Mouse (Mus musculus) ES-E14 (cell line): ENCODE data around the gene Ctc1. TPM values are rescaled to one million over a fixed set of nuclear protein-coding genes. Genes with fewer than 3 reads are reported as not detected.

Experiments used
- DNase-seq: peaks from one replicate; pipeline ENCODE4 v3.0.0-alpha.2; 2013; ENCODE audit warnings: low read depth, low spot score
- H3K27ac ChIP-seq: 2 replicates; pipeline ENCODE4 v1.5.1; 2012; ENCODE audit warnings: low read depth, mild to moderate bottlenecking, low read length, moderate library complexity, mixed read lengths; ENCODE audit not compliant: poor library complexity, insufficient read depth, severe bottlenecking
- H3K36me3 ChIP-seq: 2 replicates; pipeline ENCODE4 v1.6.1; 2012; ENCODE audit warnings: mild to moderate bottlenecking, low read length, moderate library complexity, mixed read lengths; ENCODE audit not compliant: control insufficient read depth, poor library complexity, insufficient read depth, severe bottlenecking
- H3K4me1 ChIP-seq, 2 experiments: fragments of 150-350 bp in 1 of 2; sonication (generic) in 1 of 2; 2 replicates each; pipeline ENCODE4 v1.6.1; 2012; ENCODE audit warnings: low read length in 2 of 2, mild to moderate bottlenecking in 1 of 2, mixed read lengths in 1 of 2; ENCODE audit not compliant: control insufficient read depth in 2 of 2, insufficient read depth in 2 of 2, poor library complexity in 1 of 2
- H3K4me3 ChIP-seq, 2 experiments: fragments of 150-350 bp in 1 of 2; sonication (generic) in 1 of 2; 2 replicates each; pipeline ENCODE4 v1.5.1; 2012; ENCODE audit warnings: low read length in 2 of 2, low read depth in 1 of 2, mild to moderate bottlenecking in 1 of 2, mixed read lengths in 1 of 2; ENCODE audit not compliant: insufficient read depth in 1 of 2, poor library complexity in 1 of 2, severe bottlenecking in 1 of 2
- H3K9ac ChIP-seq: 2 replicates; pipeline ENCODE4 v1.6.1; 2012; ENCODE audit warnings: low read depth, mild to moderate bottlenecking, low read length, mixed read lengths; ENCODE audit not compliant: poor library complexity, insufficient read depth, severe bottlenecking
- H3K9me3 ChIP-seq: fragments of 150-350 bp; sonication (generic); 2 replicates; pipeline ENCODE4 v1.6.1; 2012; ENCODE audit warnings: low read depth, mild to moderate bottlenecking, low read length; ENCODE audit not compliant: control insufficient read depth, insufficient read depth
- CHD2 ChIP-seq: IDR thresholded peaks from 2 replicates; pipeline ENCODE4 v1.6.1; 2014; ENCODE audit warnings: mild to moderate bottlenecking, low read depth, low read length, inconsistent platforms
- HCFC1 ChIP-seq: IDR thresholded peaks from 2 replicates; pipeline ENCODE4 v1.6.1; 2012; ENCODE audit warnings: low read length, inconsistent platforms, borderline replicate concordance; ENCODE audit not compliant: insufficient read depth
- MAFK ChIP-seq: IDR thresholded peaks from 2 replicates; pipeline ENCODE4 v1.6.1; 2014; ENCODE audit warnings: mild to moderate bottlenecking, low read depth, low read length, inconsistent platforms; ENCODE audit not compliant: insufficient read depth
- ZC3H11A ChIP-seq: IDR thresholded peaks from 2 replicates; pipeline ENCODE4 v1.6.1; 2012; ENCODE audit warnings: low read depth, mild to moderate bottlenecking, inconsistent platforms, low read length, borderline replicate concordance
- ZNF384 ChIP-seq: IDR thresholded peaks from 2 replicates; pipeline ENCODE4 v1.6.1; 2012; ENCODE audit warnings: low read depth, low read length, inconsistent platforms
- in situ Hi-C, 2 experiments: fragments of 600-800 bp; cut with MboI; formaldehyde crosslinking; loops; one replicate each; pipeline ENCODE4 v1.15.1; 2025; ENCODE audit warnings: low sequenced_read_pairs in 2 of 2, inconsistent platforms in 1 of 2; ENCODE audit not compliant: unreplicated experiment in 2 of 2
- total RNA-seq: library from RNA; depleted of rRNA; stranded (reverse); fragments of 300-350 nt; gene quantifications from 2 replicates; pipeline ENCODE4 v1.2.3, GENCODE M21; 2012

Gene Ctc1
- total RNA-seq, 1 experiment, result 50.9 TPM

- TF ChIP-seq MAFK (no peak), ZC3H11A (no peak), CHD2 (no peak), ZNF384 (no peak), HCFC1 (no peak)
- H3K27ac ChIP-seq, result peak overlapping the region; percentile 44
- in situ Hi-C loops, result no loop called here
Measured at GRCm38 (mm10) chr11:69073951-69074775, 58.5 kb downstream of the Ctc1 start.

GRCm38 (mm10) chr11:69074776-69075069 is 59.0 kb downstream of the Ctc1 start:
- no peaks in the 10 kb centered on the region for H3K36me3 ChIP-seq
- H3K27ac ChIP-seq, result no peak overlapping the region

More at GRCm38 (mm10) chr11:69073951-69074775, 58.5 kb downstream of the Ctc1 start:
- DNase-seq, result no peak
- Histone ChIP-seq H3K4me1 (peaks cover 0 to 13% of the 10 kb centered on the region in 2 experiments; a peak in 2 of 4 replicates), H3K36me3 (no peaks in the 10 kb centered on the region), H3K9ac (no peak overlapping the region), H3K9me3 (no peaks in the 10 kb centered on the region), H3K4me3 (no peak overlapping the region)

GRCm38 (mm10) chr11:69075764-69076479 is 60.2 kb downstream of the Ctc1 start:
- TF ChIP-seq CHD2 (no peak), ZNF384 (no peak), HCFC1 (no peak), ZC3H11A (no peak), MAFK (no peak)
- Histone ChIP-seq H3K9ac (no peak overlapping the region), H3K36me3 (no peaks in the 10 kb centered on the region), H3K27ac (no peak overlapping the region), H3K4me3 (no peak overlapping the region), H3K9me3 (no peaks in the 10 kb centered on the region), H3K4me1 (peaks cover 0 to 15% of the 10 kb centered on the region in 2 experiments; a peak in 2 of 4 replicates)
- DNase-seq, result peak; percentile 78
- in situ Hi-C loops, result no loop called here

More at GRCm38 (mm10) chr11:69074776-69075069, 59.0 kb downstream of the Ctc1 start:
- no peaks in the 10 kb centered on the region for H3K9me3 ChIP-seq
- DNase-seq, result no peak
- H3K4me3 ChIP-seq, result no peak overlapping the region
- TF ChIP-seq HCFC1, result no peak
- no peak for TF ChIP-seq ZNF384
- TF ChIP-seq MAFK, result no peak
- TF ChIP-seq CHD2, result no peak
- no peak for TF ChIP-seq ZC3H11A
- in situ Hi-C loops, result no loop called here
- H3K9ac ChIP-seq, result no peak overlapping the region
- peaks cover 0 to 13% of the 10 kb centered on the region in 2 experiments; a peak in 2 of 4 replicates for H3K4me1 ChIP-seq

- Histone ChIP-seq H3K4me3 (no peak overlapping the region), H3K36me3 (no peaks in the 10 kb centered on the region), H3K27ac (no peak overlapping the region), H3K4me1 (peaks cover 0 to 15% of the 10 kb centered on the region in 2 experiments; a peak in 2 of 4 replicates), H3K9me3 (no peaks in the 10 kb centered on the region), H3K9ac (no peak overlapping the region)
- no peak for DNase-seq
- in situ Hi-C loops, result no loop called here
- TF ChIP-seq HCFC1, result no peak
- TF ChIP-seq MAFK, result no peak
- no peak for TF ChIP-seq CHD2
- no peak for TF ChIP-seq ZC3H11A
- no peak for TF ChIP-seq ZNF384
Measured at GRCm38 (mm10) chr11:69076572-69076971, 60.9 kb downstream of the Ctc1 start.
